Mouse (Mus musculus): ENCODE results near the gene Trank1.

The Trank1 gene

DNA sequence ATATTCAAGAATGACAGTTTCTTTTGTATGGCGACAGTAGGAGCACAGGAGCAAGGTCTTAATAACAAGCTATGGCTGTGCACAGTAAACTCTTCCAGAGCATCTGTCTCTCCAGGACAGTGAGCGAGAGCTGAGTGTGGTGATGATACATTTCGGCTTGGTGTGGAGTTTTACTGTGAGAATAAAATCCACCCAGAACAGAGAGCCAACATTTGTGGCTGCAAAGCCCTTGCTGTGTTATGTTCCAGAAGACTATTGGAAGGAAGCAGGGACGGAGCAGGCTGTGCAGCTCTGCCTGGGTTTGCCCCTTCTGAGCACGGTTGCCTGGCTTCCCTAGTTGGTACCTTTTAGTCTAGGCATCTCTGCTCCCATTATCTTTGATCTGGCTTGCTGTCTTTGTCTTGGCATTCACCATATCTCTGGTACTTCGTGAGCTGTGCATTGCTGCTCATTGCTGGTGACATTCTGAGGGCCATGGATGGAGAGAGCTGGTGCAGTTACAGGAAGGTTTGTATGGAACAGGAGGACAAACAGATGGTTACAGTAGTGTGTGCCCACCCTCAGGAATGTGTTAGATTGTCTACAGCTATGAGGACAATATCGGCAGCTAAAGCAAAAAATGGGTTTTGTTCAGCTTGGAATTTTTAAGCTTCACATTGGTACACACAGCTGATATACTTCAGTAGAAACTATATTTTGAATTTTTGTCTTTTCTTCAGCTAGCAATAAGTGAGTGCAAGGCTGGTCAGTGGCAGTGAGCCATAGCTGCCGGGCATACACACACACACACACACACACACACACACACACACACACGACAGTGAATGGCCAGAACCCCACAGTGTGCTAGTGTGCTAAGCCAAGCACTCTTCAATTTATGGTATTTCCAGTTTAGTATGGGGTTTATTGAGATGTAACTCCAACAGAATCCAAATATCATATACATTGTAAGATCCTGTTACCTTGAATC lies 69.8 kb downstream of the Trank1 start:
- no peak for DNase-seq (ENCODE audit: low read depth, low spot score)

- DNase-seq (ENCODE audit: low read depth, low spot score): no peak
Measured at GRCm38 (mm10) chr9:111382469-111382868, 70.9 kb downstream of the Trank1 start.

- DNase-seq (ENCODE audit: low read depth, low spot score): no peak
Measured at GRCm38 (mm10) chr9:111383046-111383445, 71.5 kb downstream of the Trank1 start.

DNA sequence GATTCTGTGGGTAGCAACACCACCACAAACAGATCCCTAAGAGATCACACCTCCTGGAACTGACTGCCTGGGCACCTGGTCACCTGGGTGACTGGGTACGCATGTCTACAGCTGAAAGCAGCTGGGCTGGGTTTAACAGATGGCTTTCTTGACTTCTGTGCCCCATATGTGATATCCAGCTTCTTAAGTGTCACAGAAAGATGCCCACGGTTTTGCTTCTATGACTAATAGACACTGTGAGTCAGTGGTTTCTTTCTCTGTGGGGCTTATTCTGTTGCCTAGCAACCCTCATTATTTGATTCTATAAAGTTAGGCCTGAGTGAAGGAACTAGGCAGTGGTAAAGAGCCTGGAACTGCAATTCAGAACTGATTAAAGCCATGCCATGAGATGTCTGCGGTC lies 72.2 kb downstream of the Trank1 start:
- no peak for DNase-seq (ENCODE audit: low read depth, low spot score)

DNA sequence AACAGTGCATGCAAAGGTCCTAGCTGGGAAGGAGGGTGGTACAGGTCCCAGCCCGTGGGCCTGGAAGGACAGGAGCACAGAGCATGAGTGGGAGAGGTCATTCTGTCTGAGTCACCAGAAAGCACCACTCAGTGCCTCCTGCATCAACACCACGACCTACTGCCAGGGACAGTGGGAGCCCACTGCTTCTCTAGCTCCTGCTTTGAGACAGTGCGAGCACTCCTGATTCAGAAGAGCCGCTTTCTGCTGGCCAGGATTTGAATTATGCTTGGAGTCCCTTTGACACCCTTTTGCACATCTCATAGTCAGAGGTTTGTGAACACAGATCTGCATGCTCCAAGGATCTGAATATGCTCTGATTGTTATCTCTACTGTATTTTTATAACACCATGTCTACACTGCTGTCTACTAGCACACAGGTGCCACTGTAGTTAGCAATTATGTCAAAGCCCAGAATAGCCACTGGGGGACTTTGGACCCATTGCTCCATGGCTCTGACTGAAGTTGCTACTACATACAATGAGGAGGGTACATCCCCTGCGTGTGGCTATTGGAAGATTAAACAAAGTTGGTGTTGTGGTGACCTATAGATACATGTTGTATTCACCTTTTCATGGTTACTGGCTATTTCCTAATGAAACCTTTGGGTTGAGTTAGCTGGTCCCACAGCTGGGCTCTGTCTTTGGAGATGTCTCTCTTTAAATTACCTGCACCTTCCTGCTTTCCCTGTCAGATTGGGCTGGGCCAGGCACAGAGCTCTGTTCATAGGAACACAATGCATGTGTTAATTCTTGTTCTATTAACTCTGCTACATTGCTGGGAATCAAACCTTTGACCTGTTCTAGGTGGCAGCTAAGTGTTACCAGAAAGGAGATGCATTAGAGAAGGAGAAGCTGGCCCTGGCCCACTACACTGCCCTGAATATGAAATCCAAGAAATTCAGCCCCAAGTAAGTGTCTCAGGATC lies 74.3 kb downstream of the Trank1 start:
- DNase-seq (ENCODE audit: low read depth, low spot score): no peak

DNA sequence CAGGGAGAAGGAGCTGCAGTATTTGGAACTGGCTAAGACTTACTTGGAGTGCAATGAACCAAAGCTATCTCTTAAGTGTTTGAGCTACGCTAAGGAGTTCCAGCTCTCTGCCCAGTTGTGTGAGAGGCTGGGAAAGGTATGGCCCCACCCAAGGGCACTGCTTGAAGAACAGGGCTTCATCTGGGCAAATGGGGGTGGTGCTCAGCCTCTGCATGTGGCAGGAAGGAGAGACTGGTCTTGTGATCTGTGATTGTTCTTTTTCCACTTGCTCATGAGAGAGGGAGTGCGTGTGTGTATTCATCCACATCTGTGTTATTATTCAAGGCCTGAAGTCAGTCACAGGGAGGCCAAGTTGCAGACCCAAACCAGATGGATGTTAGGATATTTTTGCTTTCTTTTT lies 75.0 kb downstream of the Trank1 start:
- DNase-seq (ENCODE audit: low read depth, low spot score): no peak

DNA sequence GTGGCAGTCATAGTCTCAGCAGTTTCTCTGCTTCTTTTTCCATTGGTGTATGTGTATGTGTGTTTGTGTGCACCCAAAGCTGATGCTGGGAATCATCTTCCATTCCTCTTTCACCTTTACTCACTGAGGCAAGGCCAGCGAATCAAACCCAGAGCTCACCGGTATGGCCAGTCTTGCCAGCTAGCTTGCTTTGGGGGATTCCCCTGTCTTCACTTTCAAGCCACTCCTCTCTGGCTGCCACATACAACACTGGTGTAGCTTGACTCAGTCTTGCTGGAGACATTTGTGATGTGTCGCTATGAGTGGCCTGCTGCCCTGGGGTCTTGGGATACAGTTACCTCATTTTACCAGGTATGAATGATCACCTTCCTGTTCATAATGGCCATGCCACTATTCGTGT lies 76.0 kb downstream of the Trank1 start:
- DNase-seq (ENCODE audit: low read depth, low spot score): no peak

GRCm38 (mm10) chr9:111390016-111390415 lies 78.5 kb downstream of the Trank1 start:
- DNase-seq (ENCODE audit: low read depth, low spot score): no peak

- DNase-seq (ENCODE audit: low read depth, low spot score): no peak
Measured at GRCm38 (mm10) chr9:111391036-111391435, 79.5 kb downstream of the Trank1 start.

GRCm38 (mm10) chr9:111391926-111392442 lies 80.4 kb downstream of the Trank1 start:
- DNase-seq (ENCODE audit: low read depth, low spot score): no peak

DNA sequence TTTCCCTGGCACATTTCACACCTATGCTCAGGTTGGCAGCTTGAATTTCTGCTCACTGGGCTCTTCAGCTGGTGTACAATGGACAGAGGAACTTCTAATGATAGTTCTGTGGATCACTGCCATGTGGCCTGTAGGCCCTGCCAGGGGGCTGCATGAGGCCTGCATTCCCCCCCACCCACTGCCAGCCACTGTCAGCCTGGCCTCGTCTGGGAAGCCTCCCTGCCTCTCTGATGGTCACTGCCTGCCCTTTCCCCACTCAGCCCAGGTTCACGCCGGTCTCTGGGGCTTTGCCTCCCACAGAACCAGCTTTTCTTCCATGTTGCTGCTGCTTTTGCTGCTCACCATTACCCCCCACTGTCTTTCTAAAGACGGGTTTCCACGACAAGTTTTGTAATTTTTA lies 83.7 kb downstream of the Trank1 start:
- no peak for DNase-seq (ENCODE audit: low read depth, low spot score)

DNA sequence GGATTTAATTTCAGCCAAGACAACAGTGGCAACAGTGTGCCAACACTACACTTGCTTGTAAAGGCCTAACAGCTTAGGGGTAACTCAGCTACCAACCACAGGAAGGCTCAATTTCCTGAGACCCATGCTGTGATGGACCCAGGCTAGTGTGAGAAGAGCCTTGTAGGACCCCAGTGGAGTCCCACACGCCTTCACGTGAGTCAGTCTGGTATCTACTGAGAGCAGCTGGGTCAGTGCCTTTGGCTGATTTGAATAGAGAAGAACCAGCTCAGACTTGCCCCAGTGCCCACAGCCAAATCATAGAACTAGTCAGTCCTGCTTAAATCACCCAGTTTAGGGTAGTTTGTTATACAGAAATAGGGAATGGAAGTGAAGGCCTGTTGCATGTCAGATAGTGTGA lies 86.5 kb downstream of the Trank1 start:
- no peak for DNase-seq (ENCODE audit: low read depth, low spot score)

DNA sequence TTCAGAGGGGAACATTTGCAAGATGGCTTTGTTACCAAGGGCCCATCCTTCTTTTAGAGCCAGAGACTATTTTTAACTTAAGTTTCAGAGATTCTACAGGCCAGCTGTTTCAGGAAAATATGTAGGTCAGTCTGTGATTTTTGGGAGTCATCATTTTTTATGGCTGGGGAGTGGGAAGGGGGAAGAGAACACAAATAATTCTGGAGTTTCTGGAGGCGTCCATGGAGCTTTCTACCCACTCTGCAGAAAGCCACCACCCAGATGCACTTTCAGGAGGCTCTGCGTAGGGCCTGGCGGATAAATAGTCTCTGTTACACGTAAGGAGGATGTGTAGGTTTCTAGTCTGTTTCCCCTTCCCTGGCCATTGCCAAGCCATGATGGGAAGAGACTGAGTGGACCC lies 88.5 kb downstream of the Trank1 start:
- no peak for DNase-seq (ENCODE audit: low read depth, low spot score)

GRCm38 (mm10) chr9:111403159-111403558 lies 91.6 kb downstream of the Trank1 start:
- DNase-seq (ENCODE audit: low read depth, low spot score): no peak

DNA sequence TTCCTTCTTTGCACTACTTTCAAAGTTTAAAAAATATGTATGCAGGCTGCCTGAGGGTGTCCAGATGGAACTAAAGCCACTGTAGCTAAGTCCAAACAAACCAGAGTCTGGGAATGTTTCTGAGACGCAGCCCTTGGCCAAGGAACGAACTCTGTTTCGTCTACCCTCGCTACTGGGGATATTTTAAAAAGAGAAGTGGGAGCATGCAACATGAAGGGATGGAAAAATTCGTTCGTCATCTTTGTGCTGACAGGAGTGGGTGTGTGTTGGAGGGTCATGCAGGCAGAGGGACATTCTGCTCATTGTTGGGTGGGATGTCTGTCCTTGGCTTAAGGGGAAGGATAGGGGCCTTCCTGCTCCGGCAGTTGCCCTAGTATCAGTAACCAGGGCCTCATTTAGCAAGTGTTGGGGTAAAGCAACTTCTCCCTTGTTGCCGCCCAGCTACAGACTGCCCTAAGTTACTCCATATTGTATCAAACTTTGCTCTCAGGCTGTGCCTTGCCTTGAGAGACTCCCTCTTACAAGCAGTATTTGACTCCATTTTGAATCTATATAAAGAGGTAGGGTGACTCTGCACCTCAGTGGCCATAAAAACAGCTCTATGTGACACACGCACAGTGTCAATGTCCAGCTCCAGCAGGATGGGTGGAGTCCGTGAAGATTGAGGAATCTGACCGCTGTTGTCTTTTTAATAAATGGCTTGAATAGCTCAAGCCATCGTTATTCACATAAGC lies 93.0 kb downstream of the Trank1 start:
- no peak for DNase-seq (ENCODE audit: low read depth, low spot score)

DNA sequence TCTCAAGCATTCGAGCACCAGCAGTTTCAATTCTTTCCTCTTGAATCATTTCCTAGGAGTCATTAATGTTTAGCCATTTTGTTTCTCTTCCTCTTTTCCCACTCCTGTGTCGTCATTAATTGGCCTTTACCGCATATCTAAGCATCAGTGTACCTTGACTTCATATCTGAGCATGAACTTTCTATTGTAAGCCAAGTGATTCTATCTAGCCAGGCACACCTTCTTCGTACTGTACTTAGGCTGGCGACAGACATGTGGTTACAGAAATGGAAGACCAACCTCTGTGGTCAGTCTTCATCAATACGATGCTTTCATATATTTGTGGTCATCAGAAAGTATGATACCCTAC lies 93.5 kb downstream of the Trank1 start:
- DNase-seq (ENCODE audit: low read depth, low spot score): no peak

GRCm38 (mm10) chr9:111408012-111408411 lies 96.5 kb downstream of the Trank1 start:
- DNase-seq (ENCODE audit: low read depth, low spot score): no peak

GRCm38 (mm10) chr9:111408427-111408826 lies 96.9 kb downstream of the Trank1 start:
- no peak for DNase-seq (ENCODE audit: low read depth, low spot score)

DNA sequence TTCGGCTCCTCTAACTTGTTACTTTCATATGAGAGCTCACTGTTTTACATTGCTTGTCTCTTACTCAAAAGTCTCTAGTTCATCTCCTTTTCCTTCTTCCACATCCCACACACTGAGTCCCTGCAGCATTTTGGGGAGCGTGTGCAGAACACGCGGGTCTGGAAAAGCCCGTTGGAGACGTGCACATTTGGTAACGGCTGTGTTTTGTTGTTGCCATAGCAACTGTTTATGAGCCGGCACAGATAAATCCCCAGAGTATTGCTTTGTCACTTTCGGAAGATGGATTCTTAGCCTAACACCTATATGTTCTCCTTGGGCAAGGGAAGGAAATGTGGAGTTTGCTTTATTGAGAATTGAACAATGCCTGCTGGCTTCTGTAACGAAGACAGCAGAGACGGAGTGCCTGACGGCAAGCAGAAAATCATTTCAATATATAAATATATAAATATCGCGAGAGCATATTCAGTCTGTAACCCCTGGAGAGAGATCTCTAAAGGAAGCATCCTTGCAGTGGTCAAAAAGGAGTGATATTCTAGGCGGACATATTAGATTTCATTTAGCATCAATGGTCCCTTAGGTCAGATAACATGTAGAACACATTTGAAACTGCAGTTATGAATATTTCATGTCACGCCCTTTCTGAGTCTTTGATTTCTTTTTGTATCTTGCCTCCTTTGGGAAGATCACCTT lies 101.1 kb downstream of the Trank1 start:
- no peak for DNase-seq (ENCODE audit: low read depth, low spot score)

DNA sequence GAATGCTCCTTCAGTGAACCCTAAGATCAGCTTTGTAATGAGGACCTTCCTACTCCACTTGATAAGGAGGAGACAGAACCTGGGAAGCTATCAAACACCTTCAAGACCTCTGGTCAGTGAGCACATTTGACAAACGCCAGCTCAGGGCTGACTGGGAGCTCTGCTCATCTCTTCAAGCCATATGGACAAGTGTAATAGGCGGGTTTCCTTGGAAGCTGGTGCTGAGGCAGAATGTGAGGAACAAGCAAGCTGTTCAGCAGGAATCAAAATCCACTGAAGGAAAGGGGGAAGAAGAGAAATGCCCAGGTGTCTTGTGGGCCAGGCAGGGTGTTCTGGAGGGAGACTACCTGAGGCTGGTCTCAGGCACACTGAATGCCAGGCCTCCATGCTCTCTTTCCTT lies 110.3 kb downstream of the Trank1 start:
- DNase-seq (ENCODE audit: low read depth, low spot score): no peak

- DNase-seq (ENCODE audit: low read depth, low spot score): no peak
Measured at GRCm38 (mm10) chr9:111422567-111422966, 111.0 kb downstream of the Trank1 start.

All from c-Kit-negative CD71-positive TER-119-positive erythroid progenitor cells, embryonic 14.5 days (primary cell).